Mouse (Mus musculus): ENCODE results near the gene Anapc13. TPM values are rescaled to one million over a fixed set of nuclear protein-coding genes. Genes with fewer than 3 reads are reported as not detected.
A peak's percentile ranks its signal among the peaks of the same experiment; 100 is the strongest.

The Anapc13 gene
- polyA plus RNA-seq, 1 experiment from 2014 or later = 166 TPM

- H3K27ac ChIP-seq (ENCODE audit: low read depth) = no peak overlapping the region
- DNase-seq = no peak
- 86% methylated on average over 2 of the region's 2 CpGs for WGBS
Measured at GRCm38 (mm10) chr9:102601187-102601586, 24.9 kb upstream of the Anapc13 start.

GRCm38 (mm10) chr9:102601666-102602065 lies 24.4 kb upstream of the Anapc13 start:
- DNase-seq (no peak), ATAC-seq (ENCODE audit: insufficient read depth) (no peak)
- Histone ChIP-seq H3K4me1 (ENCODE audit: insufficient read depth) (no peaks in the 10 kb centered on the region), H3K4me3 (ENCODE audit: low read depth, low read length) (no peak overlapping the region), H3K27ac (ENCODE audit: low read depth) (no peak overlapping the region), H3K36me3 (ENCODE audit: insufficient read depth) (peaks cover 21% of the 10 kb centered on the region), H3K9me3 (ENCODE audit: low read depth, low read length) (no peaks in the 10 kb centered on the region), H3K9ac (no peak overlapping the region), H3K4me2 (no peak overlapping the region), H3K27me3 (ENCODE audit: insufficient read depth, low read length) (no peaks in the 10 kb centered on the region)
- WGBS = 81% methylated on average over 2 of the region's 2 CpGs
- TF ChIP-seq CTCF (IDR thresholded peaks at IDR 0.05; ENCODE audit: low read depth) = no peak

More at GRCm38 (mm10) chr9:102601187-102601586, 24.9 kb upstream of the Anapc13 start:
- no peak for TF ChIP-seq CTCF (IDR thresholded peaks at IDR 0.05; ENCODE audit: low read depth)
- Histone ChIP-seq H3K9me3 (ENCODE audit: low read depth, low read length) (no peaks in the 10 kb centered on the region), H3K4me3 (ENCODE audit: low read depth, low read length) (no peak overlapping the region), H3K9ac (no peak overlapping the region), H3K4me2 (no peak overlapping the region), H3K36me3 (ENCODE audit: insufficient read depth) (peaks cover 25% of the 10 kb centered on the region), H3K27me3 (ENCODE audit: insufficient read depth, low read length) (no peaks in the 10 kb centered on the region), H3K4me1 (ENCODE audit: insufficient read depth) (no peaks in the 10 kb centered on the region)
- ATAC-seq (ENCODE audit: insufficient read depth) = no peak

- Histone ChIP-seq H3K9me3 (ENCODE audit: low read depth, low read length) (no peaks in the 10 kb centered on the region), H3K9ac (no peak overlapping the region), H3K36me3 (ENCODE audit: insufficient read depth) (peaks cover 6% of the 10 kb centered on the region; the same call in 1 of the 2 replicates), H3K4me3 (ENCODE audit: low read depth, low read length) (no peak overlapping the region), H3K27ac (ENCODE audit: low read depth) (no peak overlapping the region), H3K4me1 (ENCODE audit: insufficient read depth) (no peaks in the 10 kb centered on the region), H3K27me3 (ENCODE audit: insufficient read depth, low read length) (no peaks in the 10 kb centered on the region), H3K4me2 (no peak overlapping the region)
- no peak for ATAC-seq (ENCODE audit: insufficient read depth)
- no peak for TF ChIP-seq CTCF (IDR thresholded peaks at IDR 0.05; ENCODE audit: low read depth)
- WGBS = 90% methylated on average over 6 of the region's 6 CpGs
- DNase-seq = no peak
Measured at GRCm38 (mm10) chr9:102605162-102605561, 20.9 kb upstream of the Anapc13 start.

- H3K27me3 ChIP-seq (ENCODE audit: insufficient read depth, low read length) = no peaks in the 10 kb centered on the region
- WGBS = 58% methylated on average over 5 of the region's 5 CpGs
- H3K4me1 ChIP-seq (ENCODE audit: insufficient read depth) = no peaks in the 10 kb centered on the region
- no peak for ATAC-seq (ENCODE audit: insufficient read depth)
- H3K9ac ChIP-seq = no peak overlapping the region
- no peak overlapping the region for H3K4me3 ChIP-seq (ENCODE audit: low read depth, low read length)
- peak; percentile 43 for DNase-seq
- H3K9me3 ChIP-seq (ENCODE audit: low read depth, low read length) = no peaks in the 10 kb centered on the region
- peaks cover 10% of the 10 kb centered on the region; the same call in 1 of the 2 replicates for H3K36me3 ChIP-seq (ENCODE audit: insufficient read depth)
- no peak overlapping the region for H3K4me2 ChIP-seq
- TF ChIP-seq CTCF (IDR thresholded peaks at IDR 0.05; ENCODE audit: low read depth) = 0 out of 2 replicates have a peak, but pooled peaks have one; percentile 9
- H3K27ac ChIP-seq (ENCODE audit: low read depth) = no peak overlapping the region
Measured at GRCm38 (mm10) chr9:102607471-102607870, 18.6 kb upstream of the Anapc13 start.

GRCm38 (mm10) chr9:102609221-102609620 lies 16.9 kb upstream of the Anapc13 start:
- Histone ChIP-seq H3K4me2 (no peak overlapping the region), H3K4me1 (ENCODE audit: insufficient read depth) (no peaks in the 10 kb centered on the region), H3K4me3 (ENCODE audit: low read depth, low read length) (no peak overlapping the region), H3K9ac (no peak overlapping the region), H3K36me3 (ENCODE audit: insufficient read depth) (peaks cover 25% of the 10 kb centered on the region), H3K9me3 (ENCODE audit: low read depth, low read length) (no peaks in the 10 kb centered on the region), H3K27me3 (ENCODE audit: insufficient read depth, low read length) (no peaks in the 10 kb centered on the region), H3K27ac (ENCODE audit: low read depth) (no peak overlapping the region)
- TF ChIP-seq CTCF (IDR thresholded peaks at IDR 0.05; ENCODE audit: low read depth) = no peak
- no peak for ATAC-seq (ENCODE audit: insufficient read depth)
- WGBS = 90% methylated on average over 3 of the region's 3 CpGs
- DNase-seq = no peak

GRCm38 (mm10) chr9:102615071-102615470 lies 11.0 kb upstream of the Anapc13 start:
- Histone ChIP-seq H3K4me3 (ENCODE audit: low read depth, low read length) (no peak overlapping the region), H3K9me3 (ENCODE audit: low read depth, low read length) (no peaks in the 10 kb centered on the region), H3K9ac (no peak overlapping the region), H3K4me2 (no peak overlapping the region), H3K27ac (ENCODE audit: low read depth) (no peak overlapping the region), H3K4me1 (ENCODE audit: insufficient read depth) (no peaks in the 10 kb centered on the region), H3K27me3 (ENCODE audit: insufficient read depth, low read length) (no peaks in the 10 kb centered on the region), H3K36me3 (ENCODE audit: insufficient read depth) (peaks cover 27% of the 10 kb centered on the region)
- no peak for ATAC-seq (ENCODE audit: insufficient read depth)
- no peak for TF ChIP-seq CTCF (IDR thresholded peaks at IDR 0.05; ENCODE audit: low read depth)
- WGBS = 68% methylated on average over 3 of the region's 3 CpGs
- no peak for DNase-seq

- no peak overlapping the region for H3K27ac ChIP-seq (ENCODE audit: low read depth)
- ATAC-seq (ENCODE audit: insufficient read depth) = no peak
- H3K36me3 ChIP-seq (ENCODE audit: insufficient read depth) = peaks cover 24% of the 10 kb centered on the region
- no peak overlapping the region for H3K4me2 ChIP-seq
- no peak for DNase-seq
- no peak overlapping the region for H3K9ac ChIP-seq
- no peak overlapping the region for H3K4me3 ChIP-seq (ENCODE audit: low read depth, low read length)
- no peaks in the 10 kb centered on the region for H3K4me1 ChIP-seq (ENCODE audit: insufficient read depth)
- 69% methylated on average over 9 of the region's 9 CpGs for WGBS
- no peaks in the 10 kb centered on the region for H3K27me3 ChIP-seq (ENCODE audit: insufficient read depth, low read length)
- TF ChIP-seq CTCF (IDR thresholded peaks at IDR 0.05; ENCODE audit: low read depth) = no peak
- no peaks in the 10 kb centered on the region for H3K9me3 ChIP-seq (ENCODE audit: low read depth, low read length)
Measured at GRCm38 (mm10) chr9:102616267-102616666, 9.8 kb upstream of the Anapc13 start.

- Histone ChIP-seq H3K27me3 (ENCODE audit: insufficient read depth, low read length) (no peaks in the 10 kb centered on the region), H3K36me3 (ENCODE audit: insufficient read depth) (peaks cover 3% of the 10 kb centered on the region; the same call in 1 of the 2 replicates), H3K4me3 (ENCODE audit: low read depth, low read length) (no peak overlapping the region), H3K4me1 (ENCODE audit: insufficient read depth) (no peaks in the 10 kb centered on the region), H3K9me3 (ENCODE audit: low read depth, low read length) (no peaks in the 10 kb centered on the region), H3K27ac (ENCODE audit: low read depth) (no peak overlapping the region), H3K4me2 (no peak overlapping the region), H3K9ac (no peak overlapping the region)
- WGBS = 46% methylated on average over 5 of the region's 5 CpGs
- TF ChIP-seq CTCF (IDR thresholded peaks at IDR 0.05; ENCODE audit: low read depth) = no peak
- DNase-seq (no peak), ATAC-seq (ENCODE audit: insufficient read depth) (no peak)
Measured at GRCm38 (mm10) chr9:102621385-102621784, 4.7 kb upstream of the Anapc13 start.
